Comparison of ENCODE assay signal across 8 mouse cellular contexts in genomic region chr1:89092442-89092991, GRCm38 (mm10). TPM values are rescaled to one million over a fixed set of nuclear protein-coding genes. Genes with fewer than 3 reads are reported as not detected.
DNase-seq lines count a peak whose midpoint lies in the region; ATAC-seq and TF ChIP-seq lines count a peak whose summit lies in the region.

No protein-coding gene starts in this region.

- ATAC-seq in forebrain, embryonic 12.5 days (ENCODE audit: low FRiP score): no peak
- 0 out of 2 replicates have a peak, but pooled peaks have one; percentile 20 for ATAC-seq in heart, embryonic 14.5 days (ENCODE audit: insufficient number of reproducible peaks, insufficient read depth, low FRiP score, low read depth)
- ATAC-seq in liver, postnatal 0 days: no peak
- no peak for ATAC-seq in inflammation-experienced regulatory T-cells, adult 6 months

- TF ChIP-seq POLR2A in brain, embryonic 14.5 days (IDR thresholded peaks at IDR 0.05; ENCODE audit: borderline replicate concordance, extremely low read depth, insufficient read depth, insufficient read length, poor library complexity, severe bottlenecking): no peak

- H3K36me3 ChIP-seq in forebrain, embryonic 12.5 days (replicated peaks): no peaks in the 10 kb centered on the region
- no peaks in the 10 kb centered on the region for H3K36me3 ChIP-seq in heart, embryonic 14.5 days (ENCODE audit: control insufficient read depth, insufficient read depth, low read length)
- H3K36me3 ChIP-seq in liver, postnatal 0 days (replicated peaks; ENCODE audit: insufficient read depth, low read length): no peaks in the 10 kb centered on the region

- TF ChIP-seq CTCF in brain, embryonic 14.5 days (IDR thresholded peaks at IDR 0.05; ENCODE audit: borderline replicate concordance, extremely low read depth, insufficient read depth, insufficient read length): no peak
- TF ChIP-seq CTCF in liver, postnatal 0 days (IDR thresholded peaks at IDR 0.05; ENCODE audit: low read depth): no peak

- WGBS in forebrain, embryonic 12.5 days: 2% methylated on average over 19 of the region's 19 CpGs
- WGBS in heart, embryonic 14.5 days: 5% methylated on average over 19 of the region's 19 CpGs
- WGBS in liver, postnatal 0 days (ENCODE audit: insufficient replicate concordance): 27% methylated on average over 19 of the region's 19 CpGs

- no peak for TF ChIP-seq EP300 in liver, postnatal 0 days (IDR thresholded peaks at IDR 0.05; ENCODE audit: low read depth)

- DNase-seq in brain, embryonic 14.5 days (ENCODE audit: low read depth): peak; percentile 85
- DNase-seq in kidney, postnatal 10 days: peak; percentile 69
- peak; percentile 25 for DNase-seq in liver, postnatal 0 days
- peak; percentile 85 for DNase-seq in right cerebral cortex, adult 18-20 months
- no peak for DNase-seq in urinary bladder, adult 2 months (ENCODE audit: low spot score)

- peak overlapping the region; percentile 42 for H3K4me2 ChIP-seq in forebrain, embryonic 12.5 days
- peak overlapping the region; percentile 58 for H3K4me2 ChIP-seq in heart, embryonic 14.5 days (ENCODE audit: low read length)
- H3K4me2 ChIP-seq in liver, postnatal 0 days (ENCODE audit: low read depth, low read length): no peak overlapping the region

- H3K4me1 ChIP-seq in forebrain, embryonic 12.5 days: peaks cover 67% of the 10 kb centered on the region
- peaks cover 67 to 85% of the 10 kb centered on the region in 2 experiments for H3K4me1 ChIP-seq in heart, embryonic 14.5 days (ENCODE audit: control insufficient read depth in 2 of 2, insufficient read depth in 2 of 2, low read length in 2 of 2)
- peaks cover 3% of the 10 kb centered on the region; the same call in 1 of the 2 replicates for H3K4me1 ChIP-seq in liver, postnatal 0 days (ENCODE audit: insufficient read depth)

- H3K4me3 ChIP-seq in forebrain, embryonic 12.5 days (replicated peaks): 0 out of 2 replicates have a peak overlapping the region, but pooled peaks have one; percentile 0
- H3K4me3 ChIP-seq in heart, embryonic 14.5 days (ENCODE audit: control insufficient read depth in 1 of 2, insufficient read depth in 1 of 2, low read depth in 1 of 2, low read length in 2 of 2): peak overlapping the region; percentile 10 to 13; a peak in 1 of 4 replicates
- no peak overlapping the region for H3K4me3 ChIP-seq in liver, postnatal 0 days (ENCODE audit: low read depth, low read length)

- H3K27me3 ChIP-seq in forebrain, embryonic 12.5 days: 0 out of 2 replicates have a peak, but pooled peaks cover 4% of the 10 kb centered on the region
- no peaks in the 10 kb centered on the region for H3K27me3 ChIP-seq in heart, embryonic 14.5 days (ENCODE audit: control insufficient read depth, insufficient read depth, low read length)
- no peaks in the 10 kb centered on the region for H3K27me3 ChIP-seq in liver, postnatal 0 days (ENCODE audit: insufficient read depth, low read length)

- peak overlapping the region; percentile 74 for H3K27ac ChIP-seq in forebrain, embryonic 12.5 days
- H3K27ac ChIP-seq in heart, embryonic 14.5 days (replicated peaks in 1 of 2; ENCODE audit: control insufficient read depth in 1 of 2, insufficient read depth in 1 of 2, low read depth in 2 of 2, low read length in 2 of 2): peak overlapping the region; percentile 81 to 84
- no peak overlapping the region for H3K27ac ChIP-seq in liver, postnatal 0 days (ENCODE audit: low read depth)

- no peaks in the 10 kb centered on the region for H3K9me3 ChIP-seq in forebrain, embryonic 12.5 days
- no peaks in the 10 kb centered on the region for H3K9me3 ChIP-seq in heart, embryonic 14.5 days (ENCODE audit: control insufficient read depth, low read length)
- H3K9me3 ChIP-seq in liver, postnatal 0 days (ENCODE audit: low read length): no peaks in the 10 kb centered on the region

- H3K9ac ChIP-seq in forebrain, embryonic 12.5 days: no peak overlapping the region
- H3K9ac ChIP-seq in heart, embryonic 14.5 days (ENCODE audit: low read length): peak overlapping the region; percentile 59
- no peak overlapping the region for H3K9ac ChIP-seq in liver, postnatal 0 days (replicated peaks)

RNA-seq across cellular contexts. Expression of gene Sh3bp4, which starts 22.3 kb away (rescaled TPM):
- 20.3 TPM in 2 replicates for polyA plus RNA-seq in brain, embryonic 14.5 days (2012; rRNA removed)
- 26.5 and 27.1 TPM in 2 replicates for polyA plus RNA-seq in forebrain, embryonic 12.5 days (2016; fragmentation: Nextera tagmentation; extraction: Ambion mirVana)
- 17.2 and 19.2 TPM in 2 replicates for polyA plus RNA-seq in heart, embryonic 14.5 days (2014; fragmentation: Nextera tagmentation; extraction: Ambion mirVana)
- polyA plus RNA-seq in liver, postnatal 0 days (2015; fragmentation: Nextera tagmentation; extraction: Ambion mirVana): 0.60 and 0.70 TPM in 2 replicates
- under 1 TPM in 2 of 3 experiments, not detected in 1; 0.11 to 0.17 TPM for polyA plus RNA-seq in inflammation-experienced regulatory T-cells, adult 6 months (2017; shearing (Covaris generic))
- polyA plus RNA-seq in urinary bladder, adult 2 months (2012; rRNA removed): 11.4 and 12.0 TPM in 2 replicates
